Mouse (Mus musculus) Muller cell, postnatal 12 days (primary cell): ENCODE measurements at regions not wholly inside any gene's neighbourhood (a gene's known extent, or its start where the extent isn't known, plus 50 kb on each side); places are given as distances from the start of the nearest gene placed in this dataset.

ENCODE experiments used
- DNase-seq: peaks from one replicate; pipeline ENCODE4 v3.0.0-alpha.2; 2015; ENCODE audit errors: inconsistent ontology term

DNA sequence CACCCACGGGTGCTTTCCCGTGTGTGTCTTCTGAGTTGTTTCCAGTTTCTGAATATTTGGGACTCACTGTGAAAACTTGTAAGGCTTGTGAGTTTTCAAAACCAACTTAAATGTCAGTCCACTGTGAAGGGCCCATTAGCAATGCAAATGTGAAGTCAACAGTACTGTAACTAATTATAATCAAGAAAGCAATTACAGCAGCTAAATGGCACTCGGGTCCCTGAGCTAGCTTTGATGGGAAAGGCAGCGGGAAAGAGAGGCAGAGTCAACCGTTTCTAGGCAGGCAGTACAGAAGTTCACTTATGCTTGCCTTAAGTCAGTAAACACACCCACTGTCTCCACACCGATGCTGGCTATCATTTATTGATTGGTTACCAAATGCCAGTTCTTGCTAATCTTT lies 221.9 kb downstream of the Klf5 start:
- DNase-seq: no peak

DNA sequence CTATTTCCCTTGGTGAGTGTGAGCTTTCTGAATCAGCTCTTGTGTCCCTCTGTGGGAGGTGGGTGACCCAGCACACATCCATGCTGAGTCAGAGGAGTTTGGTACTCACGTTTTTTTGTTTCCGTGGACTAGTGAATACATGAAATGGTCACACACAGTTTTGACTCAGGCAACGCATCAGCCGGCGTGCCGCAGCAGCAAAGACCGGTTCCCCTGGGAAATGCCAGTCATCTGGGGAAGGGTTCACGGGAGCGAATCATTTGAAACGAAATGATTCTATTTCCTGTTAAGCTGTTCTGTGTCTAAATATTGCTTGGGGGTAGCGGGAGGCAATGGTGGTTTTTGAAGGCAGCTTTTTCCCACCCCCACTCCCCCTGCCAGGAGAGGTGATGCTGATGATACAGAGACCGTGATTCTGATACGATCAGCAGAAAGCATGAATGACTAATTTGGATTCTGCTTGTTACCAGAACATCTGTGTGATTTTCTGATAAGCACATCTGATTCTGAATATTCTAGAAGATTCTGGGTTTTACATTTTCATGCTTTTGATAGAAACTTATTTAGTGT lies 223.5 kb downstream of the Klf5 start:
- no peak for DNase-seq

DNA sequence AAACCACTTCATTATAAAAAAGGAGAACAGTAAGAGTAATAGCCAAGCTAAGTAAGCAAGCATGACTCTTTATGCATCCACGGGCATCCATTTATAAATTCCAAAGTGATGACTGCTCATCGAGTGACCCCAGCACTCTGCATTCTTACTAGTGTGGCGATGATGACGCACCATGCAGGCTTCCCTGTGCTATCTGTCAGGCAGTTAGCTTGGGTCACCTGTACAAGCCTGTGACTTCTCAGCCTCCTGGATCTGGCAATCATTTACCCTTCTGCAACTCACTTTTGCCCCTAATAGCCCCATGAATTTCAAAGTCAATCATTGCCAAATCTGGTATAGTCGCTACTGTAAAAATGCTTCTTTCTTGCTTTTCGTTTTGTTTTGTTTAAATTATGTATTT lies 237.3 kb downstream of the Klf5 start:
- DNase-seq: peak; percentile 29

DNA sequence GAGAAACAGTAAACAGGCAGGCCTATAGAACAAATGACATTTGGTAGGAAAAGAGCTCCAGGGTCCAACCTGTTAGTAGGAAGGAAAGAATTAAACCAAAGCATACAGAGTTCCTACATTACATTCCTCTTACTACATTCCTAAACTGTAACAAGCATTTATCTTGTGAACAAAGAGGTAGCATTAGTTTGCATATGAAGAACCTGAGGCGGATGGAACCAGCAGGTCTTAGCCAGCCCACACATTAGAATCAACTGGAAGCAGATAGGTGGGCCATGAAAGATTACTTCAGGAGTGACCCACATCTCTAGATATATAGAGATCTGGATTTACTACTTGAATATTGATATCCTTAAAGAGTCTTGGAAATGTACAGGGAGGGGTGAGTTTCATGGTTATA lies 238.8 kb downstream of the Klf5 start:
- no peak for DNase-seq

DNA sequence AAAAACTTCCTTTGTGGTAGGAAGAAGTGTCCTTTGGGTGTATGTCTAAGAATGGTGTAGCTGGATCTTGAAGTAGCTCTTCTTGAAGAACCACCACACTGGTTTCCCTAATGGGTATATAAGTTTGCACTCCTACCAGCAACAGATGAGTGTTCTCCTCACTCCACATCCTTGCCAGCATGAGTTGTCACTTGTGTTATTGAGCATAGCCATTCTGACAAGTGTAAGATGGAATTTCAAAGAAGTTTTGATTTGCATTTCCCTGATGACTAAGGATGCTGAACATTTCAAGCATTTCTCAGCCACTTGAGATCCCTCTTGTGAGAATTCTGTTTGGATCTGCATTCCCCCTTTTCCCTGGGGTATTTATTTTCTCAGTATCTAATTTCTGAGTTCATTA lies 243.2 kb downstream of the Klf5 start:
- peak; percentile 53 for DNase-seq

DNA sequence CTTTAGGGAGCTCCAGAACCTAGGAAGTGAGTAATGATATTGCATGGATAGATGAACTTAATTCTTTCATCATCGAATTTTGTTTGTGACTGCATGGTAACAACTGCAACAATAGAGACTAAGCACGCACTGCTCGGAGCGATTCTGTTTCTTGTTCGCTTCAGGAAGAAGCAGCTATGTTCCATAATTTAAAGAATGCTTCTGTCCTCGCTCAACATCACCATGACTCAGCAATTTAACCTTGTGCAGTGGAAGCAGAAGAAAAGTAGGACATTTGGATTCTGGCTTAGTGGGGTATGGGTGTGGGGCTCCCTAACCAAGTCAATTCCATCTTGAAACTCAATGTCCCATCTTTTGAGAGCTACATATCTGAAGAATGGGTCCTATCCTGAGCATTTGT lies 249.4 kb downstream of the Klf5 start:
- peak; percentile 26 for DNase-seq

DNA sequence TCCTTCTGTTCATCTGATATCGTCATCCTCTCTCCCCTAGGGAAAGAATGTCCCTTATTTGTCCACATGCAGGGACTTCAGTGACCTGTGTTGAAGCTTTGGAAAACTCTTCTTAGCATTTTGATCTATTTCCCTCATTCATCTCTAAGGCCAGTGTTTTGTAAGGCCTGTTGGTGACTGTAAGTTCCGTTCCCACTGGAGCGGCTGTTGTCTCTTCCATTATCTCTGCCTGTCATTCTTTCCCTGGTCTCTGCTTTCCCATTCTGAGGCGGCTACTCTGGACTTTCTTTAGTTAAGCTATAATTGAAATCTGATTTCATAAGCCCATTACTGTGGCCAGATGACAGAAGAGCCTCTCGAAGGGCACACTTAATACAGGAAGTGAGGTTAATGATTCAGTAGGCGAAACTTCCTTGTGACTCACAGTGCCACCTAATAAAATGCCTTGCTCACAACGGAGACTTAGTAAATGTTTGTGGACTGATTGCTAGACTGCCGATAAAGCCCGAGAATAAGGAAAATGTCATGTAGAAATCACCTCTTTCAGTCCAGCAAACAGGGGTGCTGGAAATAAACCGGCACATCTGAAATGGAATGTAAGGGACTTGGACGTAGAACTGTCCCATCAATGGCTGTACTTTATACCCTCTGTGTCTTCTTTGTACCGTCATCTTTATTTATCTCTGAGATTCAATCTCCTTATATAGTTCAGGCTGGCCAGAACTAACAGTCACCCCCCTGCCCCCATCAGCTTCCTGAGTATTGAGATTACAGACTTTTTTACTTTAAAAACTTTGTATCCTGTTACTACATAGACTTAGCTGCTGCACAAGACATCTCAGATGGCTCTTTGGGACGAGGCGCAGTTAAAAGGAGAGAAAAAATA lies 250.1 kb downstream of the Klf5 start:
- DNase-seq: no peak

DNA sequence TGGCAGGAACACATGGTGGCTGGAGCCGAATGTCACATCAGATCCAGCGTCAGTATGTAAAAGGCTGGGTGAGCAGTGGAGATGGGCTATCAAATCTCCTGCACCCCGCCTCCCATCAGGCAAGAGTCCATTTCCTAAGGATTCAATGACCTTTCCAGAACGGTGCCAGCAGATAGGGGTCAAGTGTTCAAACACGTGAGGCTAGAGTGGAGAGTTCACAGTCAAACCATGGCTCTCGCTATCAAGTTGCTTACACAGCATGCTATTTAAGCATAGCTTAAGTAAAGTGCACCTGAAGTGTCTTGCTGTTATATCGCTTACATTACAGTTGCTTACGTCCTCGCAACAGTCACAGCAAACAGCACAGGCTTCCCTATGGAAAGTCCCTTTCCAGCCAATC lies 265.5 kb downstream of the Klf5 start:
- no peak for DNase-seq

DNA sequence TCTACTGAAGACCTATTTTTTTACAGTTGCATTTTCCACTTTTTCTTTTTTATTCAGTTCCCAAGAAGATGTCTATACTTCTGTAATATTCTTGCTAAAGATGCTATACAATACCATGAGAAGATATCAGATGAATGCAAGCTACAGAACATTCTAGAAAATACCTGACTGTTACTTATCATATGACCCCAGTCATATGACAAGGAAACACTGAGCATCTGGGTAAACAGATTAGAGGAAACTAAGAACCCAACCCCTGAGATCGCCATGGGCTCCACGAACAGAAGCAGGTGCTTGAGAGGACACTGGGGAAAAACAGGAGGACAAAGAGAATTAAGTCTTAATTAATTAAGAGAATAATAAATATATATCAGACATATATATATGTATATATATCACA lies 275.7 kb downstream of the Klf5 start:
- no peak for DNase-seq

DNA sequence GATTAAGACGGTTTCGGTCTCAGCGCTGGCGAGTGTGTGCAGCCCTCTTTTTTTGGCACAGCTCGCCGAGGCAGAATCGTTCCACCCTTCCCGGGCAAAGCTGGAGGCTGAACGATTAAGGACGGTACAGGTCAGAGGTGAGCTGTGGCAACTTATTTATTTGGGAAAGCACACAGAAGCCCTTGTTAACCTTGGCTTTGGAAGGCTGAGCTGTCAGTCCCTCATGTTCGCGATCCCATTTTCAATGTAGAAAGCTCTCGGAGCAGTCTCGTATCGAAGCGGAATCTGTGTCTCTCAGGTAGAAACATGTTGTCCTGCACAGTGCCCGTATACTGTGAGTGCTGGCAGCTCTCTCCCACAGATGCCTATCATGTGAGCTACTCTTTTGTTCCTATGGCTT lies 280.2 kb downstream of the Klf5 start:
- no peak for DNase-seq

DNA sequence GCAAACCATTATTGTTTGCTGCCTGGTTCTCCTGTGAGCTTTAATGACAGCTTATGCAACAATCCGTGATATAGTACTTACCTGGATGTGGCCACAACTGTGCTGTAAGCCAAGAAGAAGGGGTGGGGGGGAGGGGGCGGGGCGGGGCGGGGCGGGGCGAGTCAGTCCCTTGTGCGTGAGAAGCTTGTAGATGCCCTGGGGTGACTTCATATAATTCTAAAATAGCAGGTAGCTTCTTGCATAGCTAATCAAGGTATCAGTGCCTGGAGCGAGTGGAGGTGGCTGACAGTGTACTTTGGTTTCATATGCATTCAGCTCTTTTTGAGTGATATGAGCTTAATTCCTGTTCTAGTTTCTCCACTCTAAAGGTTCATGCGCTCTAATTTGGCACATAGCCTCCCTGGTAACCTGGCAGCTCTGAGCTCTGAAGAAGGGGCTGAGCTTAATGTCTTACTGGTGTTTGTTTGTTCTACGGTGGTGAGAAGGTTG lies 280.8 kb downstream of the Klf5 start:
- no peak for DNase-seq

DNA sequence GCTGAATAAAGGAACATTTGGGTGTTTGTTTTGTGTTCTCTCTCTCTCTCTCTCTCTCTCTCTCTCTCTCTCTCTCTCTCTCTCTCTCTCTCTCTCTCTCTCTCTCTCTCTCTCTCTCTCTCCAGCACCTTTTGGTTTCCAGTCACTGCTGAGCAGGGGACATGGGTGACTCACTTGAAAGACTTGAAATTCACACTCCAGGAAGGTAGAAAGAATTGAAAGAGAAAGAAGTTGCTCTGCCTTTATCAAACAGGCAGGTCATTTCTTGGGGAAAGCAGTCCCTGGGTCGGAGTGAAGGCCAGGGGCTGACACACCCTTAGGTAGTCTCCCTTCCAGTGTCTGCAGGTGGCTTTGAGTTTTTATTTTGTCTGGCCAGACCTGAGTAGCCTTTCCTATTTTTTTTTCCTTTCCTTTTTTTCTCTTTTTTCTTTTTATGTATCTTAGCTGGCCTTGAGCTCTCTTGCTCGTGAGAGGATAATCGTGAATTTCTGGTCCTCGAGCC lies 281.3 kb downstream of the Klf5 start:
- no peak for DNase-seq

DNA sequence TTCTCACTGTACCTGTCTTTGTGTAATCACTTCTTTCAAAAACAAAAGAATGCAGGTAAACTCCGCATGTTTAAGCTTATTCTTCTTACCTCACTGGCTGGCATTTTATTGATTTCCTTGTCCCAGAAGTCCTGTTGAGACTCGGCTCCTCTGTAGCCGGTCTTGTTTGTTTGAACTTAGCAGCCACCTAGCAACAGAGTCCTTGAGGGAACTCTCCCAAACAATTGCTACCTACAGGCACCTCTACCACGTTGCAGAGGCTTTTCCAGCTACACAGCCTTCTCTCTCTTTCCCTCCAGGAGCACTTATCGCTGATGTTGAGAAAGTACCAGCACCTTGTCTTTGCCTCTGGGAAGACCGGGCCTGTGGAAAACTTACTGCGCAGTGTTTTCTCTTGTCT lies 285.7 kb downstream of the Klf5 start:
- DNase-seq: no peak

DNA sequence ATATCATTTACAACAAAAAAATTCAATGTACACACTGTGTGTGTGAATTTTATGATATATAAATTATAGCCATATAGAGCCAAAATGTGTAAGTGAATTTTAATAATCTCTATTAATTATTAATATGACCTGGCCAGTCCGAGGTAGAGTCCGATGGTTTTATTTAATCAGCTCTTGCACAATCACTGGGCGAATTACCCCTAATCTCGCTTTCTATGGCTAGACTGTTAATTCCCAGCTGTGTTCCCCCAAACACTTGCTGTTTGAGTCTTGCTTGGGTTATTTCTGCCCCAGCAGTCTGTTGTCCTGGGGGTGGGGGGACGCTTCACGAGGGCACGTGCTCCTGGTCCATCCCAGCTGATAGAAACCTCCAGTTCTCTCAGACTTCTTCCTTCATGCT lies 287.5 kb downstream of the Klf5 start:
- no peak for DNase-seq

DNA sequence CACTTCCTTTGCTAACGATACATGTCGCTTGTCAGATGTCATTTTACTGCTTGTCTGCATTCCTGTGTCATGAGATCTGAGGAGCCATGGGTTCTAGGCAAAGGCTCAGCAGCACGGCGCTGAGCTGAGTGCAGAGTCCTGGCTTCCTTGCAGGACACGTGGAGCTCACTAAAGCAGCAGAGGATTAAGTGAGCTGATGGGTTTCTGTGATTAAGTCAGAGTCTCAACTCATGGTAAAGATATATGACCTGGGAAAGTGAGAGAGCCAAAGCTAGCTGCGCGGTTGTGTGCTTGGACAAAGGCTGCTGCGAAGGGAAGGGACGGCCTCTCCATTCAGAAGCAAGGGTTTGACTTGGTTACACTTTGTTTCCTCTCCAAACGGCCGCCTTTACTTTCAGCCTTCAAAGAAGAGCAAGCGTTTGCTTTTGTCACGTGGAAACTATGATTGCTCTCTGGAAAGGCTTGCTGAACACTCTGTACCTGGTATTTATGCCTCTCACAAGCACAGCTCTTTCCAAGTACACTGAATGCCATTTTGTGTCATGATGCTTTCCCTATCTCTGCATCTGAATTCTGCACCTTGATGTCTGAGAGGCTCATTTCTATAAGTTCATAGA lies 292.5 kb downstream of the Klf5 start:
- no peak for DNase-seq

DNA sequence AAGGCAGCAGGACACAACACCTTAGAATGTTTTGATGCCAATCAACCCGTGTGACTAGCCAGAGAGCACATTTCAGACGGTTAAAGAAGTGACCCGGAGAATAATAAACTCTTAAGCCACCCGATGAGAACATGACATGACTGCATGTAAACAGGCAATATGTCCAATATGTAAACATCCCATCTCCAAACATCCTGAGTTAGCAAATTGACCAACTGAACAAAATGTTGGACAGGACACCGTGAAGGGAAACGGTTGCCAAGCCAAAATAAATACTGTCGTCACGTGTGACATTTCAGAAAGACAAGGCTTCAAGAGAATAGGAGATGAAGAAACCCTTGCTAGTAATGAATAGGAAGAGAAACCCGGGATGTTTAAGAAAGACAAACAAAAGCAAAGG lies 294.4 kb downstream of the Klf5 start:
- no peak for DNase-seq

DNA sequence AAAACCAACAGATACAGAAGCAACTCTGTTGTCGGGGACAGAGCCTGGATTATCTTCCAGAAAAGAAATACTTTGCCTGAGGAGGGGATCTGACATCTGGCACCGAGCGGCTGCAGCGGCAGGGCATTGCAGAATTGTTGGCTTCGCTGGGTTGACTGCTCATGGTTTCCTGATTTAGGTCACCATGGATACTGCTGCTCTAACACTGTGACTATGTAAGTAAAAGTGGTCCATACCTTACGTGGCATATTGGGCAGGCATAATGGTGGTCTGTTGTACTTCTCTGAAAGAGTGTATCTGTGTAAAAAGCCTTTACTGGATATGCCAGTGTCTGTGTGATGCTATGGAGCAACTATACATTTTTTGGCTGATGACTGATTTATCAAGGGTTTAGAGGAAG lies 295.4 kb downstream of the Klf5 start:
- no peak for DNase-seq

DNA sequence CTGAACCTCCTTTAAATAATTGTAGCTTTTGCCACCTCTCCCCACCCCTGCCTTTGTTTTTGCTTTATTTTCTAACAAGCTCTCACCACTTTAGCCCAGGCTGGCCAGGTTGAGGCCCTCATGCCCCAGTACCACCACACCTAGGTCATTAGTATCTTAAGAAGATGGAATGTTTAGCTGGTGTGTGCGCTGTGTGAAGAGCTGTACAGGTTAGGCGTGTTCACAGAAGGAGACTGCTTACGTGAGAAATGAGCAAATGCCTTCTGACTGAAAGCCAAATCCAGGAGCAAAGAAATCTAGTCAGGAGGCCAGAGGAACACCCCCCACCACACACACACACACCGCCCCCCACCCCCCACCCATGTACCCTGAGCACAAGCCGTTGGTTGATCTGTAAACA lies 303.4 kb downstream of the Klf5 start:
- DNase-seq: no peak

DNA sequence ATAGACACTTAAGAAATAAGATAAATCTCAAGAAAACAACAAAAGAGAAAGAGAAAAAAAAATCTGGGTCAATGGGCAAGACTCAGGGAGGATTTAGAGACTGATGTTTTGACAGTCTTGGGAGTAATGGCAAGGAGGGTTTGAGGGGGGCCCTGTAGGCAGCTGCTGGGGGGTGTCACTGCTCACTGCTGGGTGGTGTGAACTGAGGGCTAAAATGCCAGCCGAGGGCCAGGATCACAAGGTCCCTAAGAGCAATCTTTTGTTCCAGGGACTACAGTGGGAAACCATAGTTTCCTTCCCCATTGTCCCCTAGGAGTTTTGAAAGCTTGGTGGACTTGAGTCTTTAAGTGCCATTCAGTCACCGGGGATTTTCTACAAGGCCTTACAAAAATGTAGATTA lies 304.8 kb downstream of the Klf5 start:
- DNase-seq: no peak

DNA sequence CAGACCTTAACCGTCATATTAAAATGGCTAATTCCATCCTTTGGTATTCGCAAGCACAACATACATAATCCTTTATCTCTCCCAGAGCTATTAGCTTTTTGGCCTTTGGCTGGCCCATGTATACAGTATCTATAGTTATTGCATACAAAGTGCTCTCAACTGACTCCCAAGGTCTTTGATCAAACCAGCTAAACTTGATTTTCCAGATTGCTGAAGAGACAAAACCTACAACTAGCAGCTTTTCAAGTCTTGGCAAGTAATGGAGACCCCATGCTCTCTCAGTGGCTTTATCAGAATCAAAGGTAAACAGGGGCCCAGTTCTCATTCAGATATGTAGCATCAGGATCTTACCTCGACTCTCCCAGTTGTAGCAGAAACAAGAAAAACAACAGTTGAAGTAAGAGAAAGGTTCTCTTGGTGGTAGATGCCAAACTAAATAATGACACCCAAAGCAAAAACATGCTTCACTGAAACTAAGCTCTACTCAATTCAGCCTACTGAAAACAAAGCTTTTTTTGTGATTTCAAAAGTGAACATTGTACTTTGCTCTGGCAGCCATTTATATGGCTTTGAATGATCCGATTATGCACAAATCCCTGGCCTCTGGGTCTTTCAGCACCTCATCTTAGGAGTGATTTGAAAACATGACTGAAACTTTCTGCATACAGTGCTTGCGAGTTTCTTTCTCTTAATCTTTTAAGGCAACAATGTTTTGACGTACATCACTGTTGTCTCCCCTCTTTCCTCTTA lies 307.0 kb downstream of the Klf5 start:
- DNase-seq: no peak

DNA sequence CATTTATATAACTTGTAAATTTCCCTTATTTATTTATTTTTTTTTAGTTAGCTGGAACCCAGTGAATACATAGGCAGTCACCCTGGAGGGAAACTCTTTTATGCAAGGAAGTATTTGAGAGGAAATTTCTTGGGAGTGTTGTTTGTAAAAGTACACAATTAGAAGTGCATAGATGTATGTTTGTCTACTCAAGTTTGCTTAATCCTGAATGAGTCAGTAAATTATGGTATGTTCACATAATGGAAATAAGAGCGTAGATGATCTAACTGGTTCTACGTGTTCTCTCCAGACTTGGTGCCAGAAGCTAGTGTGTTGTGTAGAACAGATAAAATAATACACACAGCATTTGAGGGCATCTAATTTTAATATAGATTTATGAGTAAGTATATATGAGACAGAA lies 310.5 kb downstream of the Klf5 start:
- DNase-seq: no peak

DNA sequence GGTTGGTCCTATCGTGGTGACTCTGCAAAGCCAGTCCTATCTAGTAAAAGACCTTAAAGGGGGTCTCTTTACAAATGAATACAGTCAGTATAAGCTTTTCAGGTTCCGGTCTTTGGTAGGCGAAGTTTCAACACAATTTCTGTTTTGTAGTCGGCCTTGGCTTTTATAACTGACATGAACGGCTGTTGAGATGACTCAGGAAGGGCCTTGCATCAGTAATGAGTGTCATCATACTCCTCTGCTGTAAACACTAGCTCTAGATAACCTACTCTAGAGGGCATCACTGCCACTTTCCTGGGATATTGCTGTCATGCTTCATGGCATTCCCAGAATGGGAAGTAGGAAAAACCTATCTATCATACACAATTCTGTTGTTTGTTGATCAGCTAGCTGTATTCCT lies 312.9 kb downstream of the Klf5 start:
- no peak for DNase-seq
